Mouse (Mus musculus) kidney, postnatal 10 days (tissue): ENCODE measurements around the gene Ssr3.
"Not testable (repeated sequence)": the region's sequence is repeated elsewhere in the genome, so short reads cannot be mapped to it uniquely, and the experiment has no call there.

Experiments used
- DNase-seq: peaks from one replicate; pipeline ENCODE4 v3.0.0; 2021; ENCODE audit warnings: mixed read lengths

The Ssr3 gene

GRCm38 (mm10) chr3:65392421-65392817 lies at the start of gene Ssr3:
Gene Ssr3, minus strand, starts transcription at chr3:65392623.
- peak; percentile 98 for DNase-seq

GRCm38 (mm10) chr3:65441586-65442111 lies 49.2 kb upstream of the Ssr3 start:
- DNase-seq, result peak; percentile 36

- DNase-seq, result no peak
These were observed 46.2 kb upstream of the Ssr3 start for GRCm38 (mm10) chr3:65438511-65439228.

- DNase-seq, result no peak
These were observed 43.4 kb upstream of the Ssr3 start for GRCm38 (mm10) chr3:65435812-65436211.

- no peak for DNase-seq
These were observed 42.7 kb upstream of the Ssr3 start for GRCm38 (mm10) chr3:65435101-65435571.

GRCm38 (mm10) chr3:65432236-65432635 lies 39.8 kb upstream of the Ssr3 start:
- no peak for DNase-seq

GRCm38 (mm10) chr3:65419706-65420105 lies 27.3 kb upstream of the Ssr3 start:
- no peak for DNase-seq

- no peak for DNase-seq
These were observed 25.6 kb upstream of the Ssr3 start for GRCm38 (mm10) chr3:65417913-65418594.

GRCm38 (mm10) chr3:65416571-65416970 lies 24.1 kb upstream of the Ssr3 start:
- no peak for DNase-seq

GRCm38 (mm10) chr3:65407891-65408290 lies 15.5 kb upstream of the Ssr3 start:
- no peak for DNase-seq

GRCm38 (mm10) chr3:65405781-65406180 lies 13.4 kb upstream of the Ssr3 start:
- DNase-seq, result no peak

- no peak for DNase-seq
These were observed 5.1 kb upstream of the Ssr3 start for GRCm38 (mm10) chr3:65397566-65397965.

GRCm38 (mm10) chr3:65396835-65397504 lies 4.5 kb upstream of the Ssr3 start:
- DNase-seq, result no peak

- not testable (repeated sequence) for DNase-seq
These were observed 2.7 kb upstream of the Ssr3 start for GRCm38 (mm10) chr3:65395111-65395510.

GRCm38 (mm10) chr3:65391784-65392420 lies 521 bp downstream of the Ssr3 start:
- DNase-seq, result peak; percentile 44

GRCm38 (mm10) chr3:65391222-65391783 lies 1.1 kb downstream of the Ssr3 start:
- no peak for DNase-seq

GRCm38 (mm10) chr3:65385771-65386170 lies 6.7 kb downstream of the Ssr3 start:
- no peak for DNase-seq

GRCm38 (mm10) chr3:65384431-65384830 lies 8.0 kb downstream of the Ssr3 start:
- no peak for DNase-seq

- DNase-seq, result no peak
These were observed 11.3 kb downstream of the Ssr3 start for GRCm38 (mm10) chr3:65381094-65381493.

GRCm38 (mm10) chr3:65379884-65380539 lies 12.4 kb downstream of the Ssr3 start:
- DNase-seq, result peak; percentile 63

- DNase-seq, result no peak
These were observed 13.7 kb downstream of the Ssr3 start for GRCm38 (mm10) chr3:65378724-65379123.

GRCm38 (mm10) chr3:65374729-65375128 lies 17.7 kb downstream of the Ssr3 start:
- no peak for DNase-seq
